Mouse (Mus musculus) adrenal gland, adult 8-10 months (tissue): ENCODE data around the gene Ryr1. TPM values are rescaled to one million over a fixed set of nuclear protein-coding genes. Genes with fewer than 3 reads are reported as not detected.

Source experiments
- DNase-seq: peaks from one replicate; pipeline ENCODE4 v3.0.0; 2022
- microRNA-seq, 2 experiments: library from miRNA; unstranded; fragments of <30 nt; microRNA quantifications; one replicate each; pipeline ENCODE4 v1.2.0; 2022
- total RNA-seq, 4 experiments: library from RNA; stranded (reverse); gene quantifications; 2 replicates each; pipeline ENCODE4 v1.2.4; 2022

The Ryr1 gene
- total RNA-seq, 4 experiments from 2014 or later = 0.17 to 0.25 (median 0.22) TPM

DNA sequence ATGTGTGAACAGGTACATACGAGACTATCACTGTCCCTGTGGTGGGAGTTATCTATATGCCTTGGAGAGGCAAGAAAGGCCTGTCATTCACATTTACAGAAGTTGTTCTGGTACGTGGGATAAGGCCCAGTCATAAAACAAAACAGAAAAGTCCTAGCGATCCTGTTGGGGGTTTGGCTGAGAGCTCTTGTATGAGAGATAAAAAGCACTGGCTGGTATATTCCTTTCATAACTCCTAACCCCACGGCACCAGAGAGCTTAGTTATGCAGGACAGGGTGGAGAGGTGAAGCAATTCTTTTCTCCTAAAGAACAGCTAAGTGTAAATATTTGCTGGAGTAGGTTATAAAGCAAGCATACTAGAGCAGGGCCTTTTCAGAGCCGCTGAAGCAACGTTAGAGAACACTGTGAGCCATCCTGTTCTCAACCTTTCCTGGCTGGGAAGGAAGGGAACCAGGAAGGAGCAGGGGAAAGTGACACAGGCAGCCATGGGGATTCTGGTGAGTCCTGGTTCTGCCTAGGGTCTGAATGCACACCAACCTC lies 165.4 kb downstream of the Ryr1 start:
- DNase-seq = no peak

DNA sequence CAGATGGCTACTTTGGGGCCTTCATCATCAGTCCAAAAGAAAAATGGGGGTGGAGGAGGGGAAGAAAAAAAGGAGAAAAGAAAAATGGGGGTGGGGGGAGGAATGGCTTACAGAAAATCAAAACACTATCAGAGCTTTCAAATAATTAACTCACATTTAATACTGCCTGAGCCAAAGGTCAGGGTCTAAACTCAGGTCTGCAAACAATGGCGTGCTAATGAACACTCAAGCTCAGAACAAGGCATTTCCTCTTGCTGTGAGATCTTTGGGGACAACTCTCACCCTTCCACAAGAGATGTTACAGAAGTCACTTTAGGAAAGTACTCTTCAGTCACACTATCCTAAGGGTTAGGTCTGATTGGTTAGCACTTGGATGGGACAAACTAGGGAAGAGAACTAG lies 166.2 kb downstream of the Ryr1 start:
- DNase-seq = no peak

DNA sequence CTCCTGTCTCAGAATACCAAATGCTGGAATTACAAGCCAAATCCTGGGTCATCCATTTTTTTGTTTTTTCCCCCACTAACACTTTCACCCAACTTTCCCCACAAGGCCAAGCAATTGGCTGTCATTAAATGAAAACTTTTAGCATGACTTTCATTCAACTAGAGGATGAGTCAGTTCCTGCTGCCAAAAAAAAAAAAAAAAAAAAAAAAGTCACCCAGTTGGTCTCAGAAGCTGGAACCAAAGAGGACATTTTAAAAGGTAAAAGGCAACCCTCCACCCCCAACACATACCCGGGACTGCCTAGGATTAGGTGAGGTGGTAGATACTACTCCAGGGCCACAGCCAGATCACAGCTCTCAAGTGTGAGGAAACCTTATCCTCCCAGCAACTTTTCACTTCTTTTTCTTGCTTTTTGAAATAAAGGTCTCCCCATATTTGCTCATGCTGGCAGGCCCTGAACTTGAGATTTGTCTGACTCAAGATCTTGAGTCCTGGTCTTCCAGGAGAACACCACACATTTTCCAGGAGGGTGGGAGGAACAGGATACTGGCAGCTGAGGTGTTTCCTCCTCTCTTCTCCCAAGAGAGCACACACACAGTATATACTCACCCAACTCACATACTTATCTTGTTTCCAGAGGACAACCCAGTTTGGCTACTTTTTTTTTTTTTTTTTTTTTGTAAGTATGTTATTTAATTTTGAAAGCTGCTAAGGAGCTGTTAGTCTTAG lies 166.8 kb downstream of the Ryr1 start:
- DNase-seq = no peak

DNA sequence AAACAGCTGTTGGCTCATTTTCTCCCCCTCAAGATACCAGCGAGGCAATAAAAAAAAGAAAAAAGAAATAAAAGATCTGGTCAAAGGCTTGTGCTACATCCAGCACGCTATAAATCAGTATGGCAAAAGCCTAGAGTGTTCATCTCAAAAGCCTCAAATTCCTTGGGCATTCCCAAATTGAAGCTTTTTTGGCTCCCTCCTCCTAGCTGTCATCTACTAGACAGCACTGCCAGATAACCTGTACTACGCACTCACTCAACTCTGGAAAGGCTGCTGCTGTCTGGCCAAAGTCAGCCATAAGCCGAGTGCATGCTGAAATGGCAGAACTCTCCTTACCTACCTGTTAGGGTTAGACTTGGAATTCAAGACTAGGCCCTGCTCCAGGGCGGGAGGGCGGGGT lies 167.7 kb downstream of the Ryr1 start:
- DNase-seq = no peak

DNA sequence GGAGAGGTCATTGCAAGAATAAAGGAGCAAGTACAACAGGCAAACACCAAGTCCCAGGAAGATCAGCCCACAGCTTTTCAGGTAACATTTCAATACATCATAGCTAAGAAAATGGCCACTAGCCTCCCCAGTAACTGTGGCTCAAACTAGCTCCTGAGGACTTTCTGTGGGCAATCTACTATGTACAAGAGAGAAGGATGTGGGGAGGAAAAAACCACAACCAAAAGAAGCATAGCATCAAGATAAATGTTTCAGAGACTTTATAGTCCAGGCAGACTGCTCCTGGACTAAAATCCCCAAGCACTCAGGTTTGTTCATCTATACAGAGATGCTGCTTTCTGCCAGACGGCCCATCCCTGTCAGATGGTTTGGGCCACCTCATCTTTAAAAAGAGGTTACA lies 168.7 kb downstream of the Ryr1 start:
- DNase-seq = no peak

DNA sequence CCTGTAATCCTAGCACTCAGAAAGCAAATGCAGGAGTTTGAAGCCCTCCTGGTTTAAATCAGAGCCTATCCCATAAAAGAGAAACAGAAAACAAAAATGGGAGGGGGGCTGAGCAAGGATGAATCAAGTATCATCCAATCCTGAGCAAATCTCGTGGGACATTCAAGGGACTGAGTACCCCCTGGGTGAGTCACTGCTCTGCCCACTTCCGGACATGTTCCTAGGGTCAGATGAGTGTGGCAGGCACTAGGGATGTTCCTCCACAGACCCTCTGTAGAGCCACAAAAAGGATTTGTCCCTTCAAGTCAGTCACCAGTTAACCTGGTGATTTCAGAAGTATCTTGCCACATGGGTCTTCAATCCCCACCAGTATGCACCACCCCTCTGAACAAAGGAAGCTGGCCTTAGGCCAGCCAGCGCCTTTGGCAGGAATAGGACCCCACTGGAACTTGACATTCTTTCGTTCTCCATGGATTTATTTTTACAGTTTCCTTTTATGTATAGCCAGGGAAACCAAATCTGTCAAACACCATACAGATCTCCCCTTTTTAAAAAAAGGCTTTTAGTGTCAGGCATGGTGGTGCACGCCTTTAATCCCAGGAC lies 169.6 kb downstream of the Ryr1 start:
- DNase-seq = no peak

DNA sequence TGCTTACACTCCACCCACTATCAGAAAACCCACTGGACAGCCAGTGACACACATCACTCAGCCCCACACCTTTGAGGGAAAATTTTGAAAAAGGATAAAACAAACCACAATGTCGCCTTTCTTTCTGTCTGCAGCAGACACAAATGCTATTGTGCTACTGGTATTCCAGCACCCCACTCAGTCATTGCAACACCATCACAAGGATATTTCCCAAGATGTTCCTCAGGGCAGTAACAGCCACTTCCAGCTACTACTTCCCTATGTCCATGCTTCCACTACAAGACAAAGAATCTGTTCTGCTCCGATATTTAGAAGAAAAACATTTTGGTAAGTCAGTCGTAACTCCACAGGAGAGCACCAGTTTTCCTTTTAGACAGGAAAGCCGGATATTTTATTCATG lies 170.2 kb downstream of the Ryr1 start:
- no peak for DNase-seq

DNA sequence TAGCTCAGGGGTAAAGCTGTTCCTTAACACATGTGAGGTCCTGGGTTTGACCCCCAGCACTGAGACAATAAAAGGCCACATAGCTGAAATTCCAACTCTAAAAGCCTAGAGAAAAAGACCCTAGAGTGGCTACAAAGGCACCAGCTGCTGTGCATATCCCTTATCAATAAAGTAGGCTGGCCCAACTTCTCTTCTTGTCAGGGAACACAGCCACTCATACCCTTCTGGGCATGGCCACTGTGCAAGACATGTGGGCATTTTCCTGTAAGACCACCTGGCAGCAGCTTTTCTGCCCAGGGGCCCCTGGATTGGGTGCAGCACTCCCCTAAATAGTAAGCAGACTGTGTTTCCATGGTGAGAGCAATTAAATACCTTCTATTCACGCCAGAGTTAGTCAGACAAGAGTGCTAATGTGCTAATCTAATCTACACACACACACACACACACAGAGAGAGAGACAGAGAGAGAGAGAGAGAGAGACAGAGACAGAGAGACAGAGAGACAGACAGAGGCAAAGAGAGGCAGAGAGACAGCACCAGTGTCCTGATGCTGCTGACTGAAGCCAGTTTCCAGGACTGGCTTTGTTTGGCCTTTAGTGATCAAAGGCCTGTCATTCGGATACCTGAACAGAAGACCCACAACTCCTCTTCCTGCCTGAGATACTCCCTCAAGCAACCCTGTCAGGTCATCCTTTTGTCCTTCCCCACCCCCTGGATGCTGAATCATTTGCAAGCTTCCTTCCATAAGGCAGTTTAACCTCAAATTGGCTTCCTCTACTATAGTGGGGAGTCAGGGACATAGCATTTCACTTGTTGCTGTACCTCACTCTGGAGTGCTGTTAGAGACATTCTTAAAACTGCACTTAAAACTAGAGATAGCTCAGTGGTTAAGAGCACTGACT lies 171.3 kb downstream of the Ryr1 start:
- DNase-seq = no peak

Small RNA genes within 50 kb of the gene (microRNA-seq; reads per million reads assigned to microRNA genes)
- gene Gm44408 (0 reads per million in 2 experiments), gene Mir1963 (0 reads per million in 2 experiments)

Other genes starting within 250 kb of the Ryr1 start
- gene Capn12, start 243.8 kb downstream of the Ryr1 start, total RNA-seq = under 1 TPM in 3 of 4 experiments, not detected in 1; 0.12 to 0.16 (median 0.15) TPM
- 100 to 1,000 TPM; 184 to 285 (median 233) TPM for gene Actn4, start 162.8 kb downstream of the Ryr1 start, total RNA-seq
- 100 to 1,000 TPM; 232 to 255 (median 240) TPM for gene Eif3k, start 143.3 kb downstream of the Ryr1 start, total RNA-seq
- gene Map4k1, start 143.1 kb downstream of the Ryr1 start, total RNA-seq = 1 to 10 TPM; 1.4 to 3.9 (median 1.8) TPM
- gene Rasgrp4, start 9.7 kb upstream of the Ryr1 start, total RNA-seq = 1 to 10 TPM; 1.3 to 1.6 (median 1.4) TPM
- 10 to 100 TPM; 10.1 to 19.9 (median 14.7) TPM for gene Fam98c, start 31.1 kb upstream of the Ryr1 start, total RNA-seq
- 1 to 10 TPM; 1.2 to 2.1 (median 1.7) TPM for gene Ggn, start 45.0 kb upstream of the Ryr1 start, total RNA-seq
- gene Spred3, start 45.2 kb upstream of the Ryr1 start, total RNA-seq = 10 to 100 TPM in 2 of 4 experiments, 1 to 10 TPM in 2; 6.6 to 19.2 (median 12.7) TPM
- gene Psmd8, start 55.5 kb upstream of the Ryr1 start, total RNA-seq = 100 to 1,000 TPM; 167 to 191 (median 174) TPM
- gene Catsperg1, start 88.9 kb upstream of the Ryr1 start, total RNA-seq = 1 to 10 TPM in 1 of 4 experiments, under 1 TPM in 3; 0.73 to 1.6 (median 0.82) TPM
- gene Kcnk6, start 107.3 kb upstream of the Ryr1 start, total RNA-seq = 1 to 10 TPM; 1.2 to 2.6 (median 1.8) TPM
- gene Yif1b, start 113.2 kb upstream of the Ryr1 start, total RNA-seq = 10 to 100 TPM; 42.7 to 50.6 (median 44.6) TPM
- 1 to 10 TPM; 3.0 to 6.9 (median 3.7) TPM for gene 2200002D01Rik, start 123.3 kb upstream of the Ryr1 start, total RNA-seq
- gene Spint2, start 156.7 kb upstream of the Ryr1 start, total RNA-seq = 100 to 1,000 TPM in 2 of 4 experiments, 10 to 100 TPM in 2; 75.9 to 116 (median 96.8) TPM
- 1 to 10 TPM; 4.8 to 8.0 (median 5.5) TPM for gene Ppp1r14a, start 164.1 kb upstream of the Ryr1 start, total RNA-seq
- gene Dpf1, start 178.8 kb upstream of the Ryr1 start, total RNA-seq = 1 to 10 TPM; 2.6 to 6.1 (median 4.0) TPM